Mouse (Mus musculus) CH12.LX (cell line): ENCODE measurements at regions not wholly inside any gene's neighbourhood (a gene's known extent, or its start where the extent isn't known, plus 50 kb on each side); places are given as distances from the start of the nearest gene placed in this dataset.

Source experiments
- DNase-seq: peaks from one replicate; pipeline ENCODE4 v3.0.0-alpha.2; 2013; ENCODE audit errors: extremely low read depth
- H3K27ac ChIP-seq: 2 replicates; pipeline ENCODE4 v1.5.1; 2012; ENCODE audit warnings: low read depth, mild to moderate bottlenecking, control low read depth, moderate library complexity; ENCODE audit not compliant: insufficient read depth
- H3K27me3 ChIP-seq: replicated peaks from 2 replicates; pipeline ENCODE3; 2012; ENCODE audit warnings: inconsistent platforms
- H3K36me3 ChIP-seq, 2 experiments: replicated peaks in 1 of 2; 2 replicates each; pipeline versions ENCODE3 to v1.6.1; 2012; ENCODE audit warnings: inconsistent platforms in 1 of 2, low read length in 1 of 2, mild to moderate bottlenecking in 1 of 2, mixed read lengths in 1 of 2, moderate library complexity in 1 of 2; ENCODE audit not compliant: control insufficient read depth in 1 of 2, insufficient read depth in 1 of 2
- H3K4me1 ChIP-seq, 2 experiments: 2 replicates each; pipeline ENCODE4 v1.6.1; 2012; ENCODE audit warnings: inconsistent platforms in 1 of 2, moderate library complexity in 1 of 2; ENCODE audit not compliant: insufficient read depth in 2 of 2, control insufficient read depth in 1 of 2
- H3K4me2 ChIP-seq: 2 replicates; pipeline ENCODE4 v1.6.1; 2012; ENCODE audit warnings: low read depth, mild to moderate bottlenecking, control low read depth; ENCODE audit not compliant: poor library complexity, insufficient read depth, severe bottlenecking
- H3K4me3 ChIP-seq, 3 experiments: fragments of 150-350 bp in 1 of 3; sonication (generic) in 1 of 3; replicated peaks in 1 of 3; 2 replicates each; pipeline versions ENCODE3 to v1.5.1; 2011 to 2012; ENCODE audit warnings: low read depth in 2 of 3, low read length in 2 of 3, mild to moderate bottlenecking in 2 of 3, moderate library complexity in 2 of 3, control low read depth in 1 of 3, improper control_type of control experiment in 1 of 3, inconsistent platforms in 1 of 3, mixed read lengths in 1 of 3; ENCODE audit not compliant: poor library complexity in 1 of 3
- H3K79me2 ChIP-seq: replicated peaks from 2 replicates; pipeline ENCODE4 v1.6.1; 2012; ENCODE audit warnings: mild to moderate bottlenecking, moderate library complexity; ENCODE audit not compliant: control insufficient read depth, poor library complexity, insufficient read depth, severe bottlenecking; ENCODE audit errors: extremely low read depth
- H3K9ac ChIP-seq: 2 replicates; pipeline ENCODE4 v1.6.1; 2012; ENCODE audit warnings: low read depth, mild to moderate bottlenecking, control low read depth, moderate library complexity; ENCODE audit not compliant: insufficient read depth
- H3K9me3 ChIP-seq: replicated peaks from 2 replicates; pipeline ENCODE3; 2012; ENCODE audit warnings: low read length, inconsistent platforms, mixed read lengths
- CHD1 ChIP-seq: IDR thresholded peaks from 2 replicates; pipeline ENCODE4 v1.6.1; 2012; ENCODE audit warnings: low read depth, low read length, improper control_type of control experiment, inconsistent platforms
- CTCF ChIP-seq, 2 experiments: IDR thresholded peaks in 1 of 2; conservative IDR thresholded peaks in 1 of 2; 2 replicates each; pipeline ENCODE4 v1.5.1; 2011 to 2012; ENCODE audit warnings: low read depth in 2 of 2, low read length in 2 of 2, improper control_type of control experiment in 1 of 2, inconsistent platforms in 1 of 2, mild to moderate bottlenecking in 1 of 2, moderate library complexity in 1 of 2
- E2F4 ChIP-seq: IDR thresholded peaks from 2 replicates; pipeline ENCODE4 v1.6.1; 2011; ENCODE audit warnings: low read depth, low read length, improper control_type of control experiment; ENCODE audit not compliant: insufficient replicate concordance
- ELF1 ChIP-seq: IDR thresholded peaks from 2 replicates; pipeline ENCODE4 v1.6.1; 2014; ENCODE audit warnings: low read depth, mild to moderate bottlenecking, inconsistent platforms, low read length, improper control_type of control experiment
- EP300 ChIP-seq: IDR thresholded peaks from 2 replicates; pipeline ENCODE4 v1.6.1; 2011; ENCODE audit warnings: low read length, improper control_type of control experiment
- HCFC1 ChIP-seq: IDR thresholded peaks from 2 replicates; pipeline ENCODE4 v1.6.1; 2012; ENCODE audit warnings: low read depth, mild to moderate bottlenecking, inconsistent platforms, low read length, improper control_type of control experiment
- IRF4 ChIP-seq: IDR thresholded peaks from 2 replicates; pipeline ENCODE4 v1.6.1; 2014; ENCODE audit warnings: low read depth, mild to moderate bottlenecking, inconsistent platforms, low read length, improper control_type of control experiment
- JUN ChIP-seq: IDR thresholded peaks from 2 replicates; pipeline ENCODE4 v1.6.1; 2011; ENCODE audit warnings: low read depth, mild to moderate bottlenecking, low read length, improper control_type of control experiment, moderate library complexity; ENCODE audit not compliant: insufficient read depth
- JUND ChIP-seq: conservative IDR thresholded peaks from 2 replicates; pipeline ENCODE4 v1.6.1; 2011; ENCODE audit warnings: low read depth, low read length, improper control_type of control experiment
- MAZ ChIP-seq: IDR thresholded peaks from 2 replicates; pipeline ENCODE4 v1.6.1; 2012; ENCODE audit warnings: low read depth, mild to moderate bottlenecking, inconsistent platforms, low read length, improper control_type of control experiment, moderate library complexity
- NRF1 ChIP-seq: IDR thresholded peaks from 2 replicates; pipeline ENCODE4 v1.6.1; 2014; ENCODE audit warnings: low read depth, mild to moderate bottlenecking, inconsistent platforms, low read length, improper control_type of control experiment, moderate library complexity
- PAX5 ChIP-seq: IDR thresholded peaks from 2 replicates; pipeline ENCODE4 v1.6.1; 2012; ENCODE audit warnings: low read length, inconsistent platforms, mixed read lengths
- POLR2A ChIP-seq: IDR thresholded peaks from 2 replicates; pipeline ENCODE4 v1.6.1; 2011; ENCODE audit warnings: low read depth, mild to moderate bottlenecking, improper control_type of control experiment, low read length
- RAD21 ChIP-seq: IDR thresholded peaks from 2 replicates; pipeline ENCODE4 v1.6.1; 2011; ENCODE audit warnings: low read depth, mild to moderate bottlenecking, low read length, improper control_type of control experiment, moderate library complexity
- RCOR1 ChIP-seq: conservative IDR thresholded peaks from 2 replicates; pipeline ENCODE4 v1.6.1; 2012; ENCODE audit warnings: low read depth, mild to moderate bottlenecking, inconsistent platforms, low read length, improper control_type of control experiment
- SMC3 ChIP-seq: IDR thresholded peaks from 2 replicates; pipeline ENCODE4 v1.6.1; 2011; ENCODE audit warnings: low read depth, low read length, improper control_type of control experiment
- TCF12 ChIP-seq: IDR thresholded peaks from 2 replicates; pipeline ENCODE4 v1.6.1; 2014; ENCODE audit warnings: low read depth, mild to moderate bottlenecking, inconsistent platforms, low read length, improper control_type of control experiment
- UBTF ChIP-seq: IDR thresholded peaks from 2 replicates; pipeline ENCODE4 v1.6.1; 2012; ENCODE audit warnings: low read depth, mild to moderate bottlenecking, inconsistent platforms, low read length, improper control_type of control experiment, moderate library complexity
- dilution Hi-C: fragments of 300-500 bp; cut with MboI; formaldehyde crosslinking; loops from 2 replicates; pipeline ENCODE4 v1.14.3; 2020; ENCODE audit warnings: low sequenced_read_pairs; ENCODE audit not compliant: extremely low pct_unique_long_range_greater_than_20kb, extremely low pct_ligation_motif_present
- in situ Hi-C: fragments of 300-500 bp; cut with MboI; formaldehyde crosslinking; loops from 3 replicates; pipeline ENCODE4 v1.14.3; 2019; ENCODE audit warnings: low sequenced_read_pairs, low pct_ligation_motif_present, low pct_unique_long_range_greater_than_20kb, mixed read lengths

- Histone ChIP-seq H3K4me1 (no peaks in the 10 kb centered on the region), H3K79me2 (no peaks in the 10 kb centered on the region), H3K4me2 (no peak overlapping the region)
- TF ChIP-seq ELF1 = no peak
- TF ChIP-seq, all 38 proteins: peak for 0
- in situ Hi-C loops (loop anchor here (25.0 kb wide), 1 partner anchor 224 kb away; no protein-coding TSS in a partner anchor), dilution Hi-C loops (no loop called here)
- Histone ChIP-seq H3K27me3 (peaks cover 3% of the 10 kb centered on the region), H3K4me3 (no peak overlapping the region), H3K27ac (no peak overlapping the region), H3K36me3 (no peaks in the 10 kb centered on the region), H3K9me3 (no peaks in the 10 kb centered on the region), H3K9ac (no peak overlapping the region)
- DNase-seq = no peak
These were observed 267.0 kb upstream of the Elac2 start for GRCm38 (mm10) chr11:64711801-64712200.

- TF ChIP-seq RAD21 (no peak), IRF4 (no peak), CHD1 (no peak), SMC3 (no peak), E2F4 (no peak), ELF1 (no peak), PAX5 (no peak), MAZ (no peak), UBTF (no peak), NRF1 (no peak), CTCF (conservative IDR thresholded peaks at IDR 0.05 in 1 of 2, IDR thresholded peaks at IDR 0.05 in 1 of 2; ENCODE audit: low read depth in 2 of 2, low read length in 2 of 2) (no peak), POLR2A (no peak), RCOR1 (no peak), TCF12 (no peak), JUN (no peak), EP300 (no peak), HCFC1 (no peak), JUND (no peak)
- in situ Hi-C loops (loop anchor here (25.0 kb wide), 1 partner anchor 228 kb away; no protein-coding TSS in a partner anchor), dilution Hi-C loops (no loop called here)
- H3K27ac ChIP-seq = no peak overlapping the region
- peaks cover 3% of the 10 kb centered on the region for H3K27me3 ChIP-seq
- H3K79me2 ChIP-seq = no peaks in the 10 kb centered on the region
- H3K4me2 ChIP-seq = no peak overlapping the region
- H3K9ac ChIP-seq = no peak overlapping the region
- H3K4me3 ChIP-seq = no peak overlapping the region
- no peak for DNase-seq
- H3K9me3 ChIP-seq = no peaks in the 10 kb centered on the region
- H3K36me3 ChIP-seq = no peaks in the 10 kb centered on the region
- H3K4me1 ChIP-seq = no peaks in the 10 kb centered on the region
These were observed 263.7 kb upstream of the Elac2 start for GRCm38 (mm10) chr11:64715182-64715581.
